Mouse (Mus musculus) heart, postnatal 0 days (tissue): Measurements from ENCODE around the gene Camk1g. TPM values are rescaled to one million over a fixed set of nuclear protein-coding genes. Genes with fewer than 3 reads are reported as not detected.

Experiments used
- ATAC-seq: fragments of 200-750 bp; cut with Nextera tagmentation; 2 replicates; pipeline ENCODE4 v1.8.0; 2017; ENCODE audit warnings: low read depth, moderate number of reproducible peaks, moderate library complexity; ENCODE audit not compliant: insufficient read depth
- DNase-seq: peaks from one replicate; pipeline ENCODE4 v3.0.0-alpha.2; 2016; ENCODE audit warnings: low spot score
- H3K27ac ChIP-seq: fragments of 300-500 bp; sonication (generic); 2 replicates; pipeline ENCODE4 v1.5.1; 2014; ENCODE audit warnings: low read depth, mild to moderate bottlenecking
- H3K27me3 ChIP-seq: fragments of 300-500 bp; sonication (generic); 2 replicates; pipeline ENCODE4 v1.6.1; 2014; ENCODE audit warnings: low read length, mixed read lengths; ENCODE audit not compliant: control insufficient read depth, insufficient read depth
- H3K36me3 ChIP-seq: fragments of 300-500 bp; sonication (generic); replicated peaks from 2 replicates; pipeline ENCODE4 v1.6.1; 2014; ENCODE audit warnings: low read length, mixed read lengths; ENCODE audit not compliant: control insufficient read depth, insufficient read depth
- H3K4me1 ChIP-seq: fragments of 300-500 bp; sonication (generic); 2 replicates; pipeline ENCODE4 v1.6.1; 2014; ENCODE audit warnings: antibody characterized with exemption; ENCODE audit not compliant: control insufficient read depth, insufficient read depth
- H3K4me2 ChIP-seq: fragments of 300-500 bp; sonication (generic); 2 replicates; pipeline ENCODE4 v1.6.1; 2014; ENCODE audit warnings: low read depth, mild to moderate bottlenecking, low read length, moderate library complexity
- H3K4me3 ChIP-seq: fragments of 300-500 bp; sonication (generic); 2 replicates; pipeline ENCODE4 v1.5.1; 2014; ENCODE audit warnings: low read depth, low read length
- H3K9ac ChIP-seq: fragments of 300-500 bp; sonication (generic); replicated peaks from 2 replicates; pipeline ENCODE4 v1.6.1; 2014; ENCODE audit warnings: low read depth, low read length, mixed read lengths
- H3K9me3 ChIP-seq: fragments of 300-500 bp; sonication (generic); replicated peaks from 2 replicates; pipeline ENCODE4 v1.6.1; 2016; ENCODE audit warnings: low read length; ENCODE audit not compliant: control insufficient read depth
- CTCF ChIP-seq: IDR thresholded peaks from 2 replicates; pipeline ENCODE4 v1.5.1; 2016; ENCODE audit warnings: antibody characterized with exemption, control low read depth, low read depth
- EP300 ChIP-seq: IDR thresholded peaks from 2 replicates; pipeline ENCODE4 v1.6.1; 2016; ENCODE audit warnings: antibody characterized with exemption, low read depth
- WGBS: fragments of 180-500 bp; shearing (Covaris S2); extraction: QIAGEN DNeasy Blood & Tissue Kit; methylation state at CpG from one replicate; pipeline ENCODE4 v1.1.7; 2014; 5-methylcytosine and 5-hydroxymethylcytosine counted together
- polyA plus RNA-seq: library from polyadenylated mRNA; unstranded; fragments of >200 nt; fragmentation: Nextera tagmentation; extraction: Ambion mirVana; gene quantifications from 2 replicates; pipeline ENCODE4 v1.2.1, GENCODE M21; 2015
- total RNA-seq: library from RNA; depleted of rRNA; stranded (reverse); fragments of >200 nt; gene quantifications from 2 replicates; pipeline ENCODE4 v1.2.3, GENCODE M21; 2014; ENCODE audit warnings: low replicate concordance

Camk1g gene
- total and polyA plus RNA-seq, 2 experiments from 2014 or later, result 9.7 to 14.3 TPM

DNA sequence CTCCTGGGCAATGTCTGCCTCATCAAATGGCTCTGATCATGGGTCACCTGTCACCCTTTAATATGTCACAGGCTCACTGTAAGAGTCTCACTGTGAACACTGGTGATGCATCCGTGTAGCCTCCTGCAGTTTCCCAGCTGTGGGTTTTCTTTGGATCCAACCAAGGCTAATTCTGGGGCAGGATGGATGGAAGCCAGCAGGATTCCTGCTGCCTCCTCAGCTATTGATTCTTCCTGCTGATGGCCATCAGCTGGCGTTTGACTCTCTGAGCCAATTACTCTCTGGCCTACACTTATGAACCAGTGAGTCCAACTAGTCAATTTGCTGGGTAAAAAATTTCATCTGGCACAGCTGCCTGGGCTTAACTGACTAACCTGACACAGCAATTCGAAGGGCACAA, 10.9 kb downstream of the Camk1g start:
- Histone ChIP-seq H3K4me1 (no peaks in the 10 kb centered on the region), H3K27me3 (no peaks in the 10 kb centered on the region), H3K36me3 (peaks cover 13% of the 10 kb centered on the region; the same call in 1 of the 2 replicates), H3K27ac (no peak overlapping the region), H3K9me3 (no peaks in the 10 kb centered on the region), H3K4me2 (no peak overlapping the region), H3K9ac (no peak overlapping the region), H3K4me3 (no peak overlapping the region)
- 65% methylated on average over 3 of the region's 3 CpGs for WGBS
- TF ChIP-seq CTCF (no peak), EP300 (no peak)
- ATAC-seq, result no peak
- DNase-seq, result no peak

DNA sequence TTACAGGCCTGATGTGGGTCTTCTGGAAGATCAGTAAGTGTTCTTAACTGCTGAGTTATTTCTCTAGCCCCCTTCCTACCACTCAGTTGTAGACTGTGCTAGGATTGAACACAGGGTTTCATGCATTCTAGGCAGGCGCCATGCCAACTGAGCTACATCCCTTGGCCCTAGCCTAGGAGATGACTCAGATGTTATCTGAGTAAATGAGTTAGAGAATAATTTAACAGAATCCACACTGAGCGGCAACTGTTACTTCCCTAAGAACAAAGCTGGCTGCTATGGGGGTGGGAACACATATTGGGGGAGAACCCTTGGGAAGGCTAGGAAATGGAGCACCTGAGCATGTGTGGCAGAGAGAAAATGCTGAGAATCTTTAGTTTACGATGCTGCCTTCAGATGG, 18.5 kb downstream of the Camk1g start:
- H3K27ac ChIP-seq, result no peak overlapping the region
- H3K36me3 ChIP-seq, result peaks cover 49% of the 10 kb centered on the region
- H3K9me3 ChIP-seq, result no peaks in the 10 kb centered on the region
- no peak for TF ChIP-seq CTCF
- no peak for TF ChIP-seq EP300
- no peak overlapping the region for H3K9ac ChIP-seq
- 84% methylated on average over 3 of the region's 3 CpGs for WGBS
- DNase-seq (no peak), ATAC-seq (no peak)
- no peak overlapping the region for H3K4me3 ChIP-seq
- no peak overlapping the region for H3K4me2 ChIP-seq
- H3K27me3 ChIP-seq, result no peaks in the 10 kb centered on the region
- no peaks in the 10 kb centered on the region for H3K4me1 ChIP-seq

DNA sequence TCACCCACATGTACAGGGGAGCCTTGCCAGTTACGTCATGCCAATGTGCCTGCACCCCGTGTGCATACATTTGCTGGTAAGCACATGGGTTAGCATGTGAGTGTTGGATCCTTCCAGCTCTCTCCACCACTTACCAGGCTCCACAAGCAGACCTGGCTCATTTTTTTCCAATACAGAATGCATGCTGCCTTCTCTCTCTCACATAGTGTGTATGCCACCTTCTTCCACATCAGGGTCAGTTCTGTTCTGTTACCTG, 19.6 kb downstream of the Camk1g start:
- DNase-seq (no peak), ATAC-seq (no peak)
- no peak for TF ChIP-seq EP300
- Histone ChIP-seq H3K36me3 (peaks cover 42% of the 10 kb centered on the region), H3K27me3 (no peaks in the 10 kb centered on the region), H3K4me2 (no peak overlapping the region), H3K4me1 (no peaks in the 10 kb centered on the region), H3K4me3 (no peak overlapping the region), H3K9me3 (no peaks in the 10 kb centered on the region), H3K9ac (no peak overlapping the region), H3K27ac (no peak overlapping the region)
- 90% methylated on average over 2 of the region's 2 CpGs for WGBS

DNA sequence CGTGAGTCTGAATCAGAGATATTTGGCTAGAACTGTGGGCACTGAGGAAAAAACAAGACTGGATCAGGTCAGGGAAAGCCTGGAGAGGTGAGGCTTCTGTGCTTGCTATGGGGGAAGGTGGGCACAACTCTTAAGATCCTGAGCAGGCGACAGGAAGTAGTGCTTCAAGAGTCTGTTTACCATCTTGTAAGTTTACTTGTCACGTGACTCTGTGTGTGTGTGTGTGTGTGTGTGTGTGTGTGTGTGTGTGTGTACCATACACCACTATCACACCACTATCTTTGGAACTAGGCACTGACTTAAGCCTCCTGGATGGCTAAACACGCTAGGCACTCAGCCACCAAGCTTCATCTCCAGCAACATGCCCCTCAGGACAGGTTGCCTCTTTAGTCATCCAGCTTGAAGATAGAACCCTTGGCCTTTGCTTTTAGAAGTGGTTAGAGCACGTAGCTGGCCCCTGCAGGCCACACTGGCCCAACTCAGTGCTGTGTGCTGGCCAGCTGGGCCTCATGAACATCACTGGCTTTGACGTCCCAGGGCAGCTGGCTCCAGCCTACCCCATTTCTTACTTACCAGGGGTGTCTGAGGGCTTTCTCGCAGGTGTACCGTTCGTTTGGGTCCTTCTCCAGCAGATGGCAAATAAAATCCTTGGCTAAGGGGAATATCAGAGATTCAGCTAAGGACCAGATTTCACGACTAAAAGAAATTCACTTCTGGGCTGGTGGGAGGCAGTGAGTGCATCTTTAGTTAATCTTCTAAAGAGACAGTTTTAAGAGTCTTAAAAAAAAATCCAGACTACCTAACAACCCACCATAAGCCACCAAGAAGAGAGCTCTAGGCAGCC, 20.2 kb downstream of the Camk1g start:
- ATAC-seq, result no peak
- no peak for DNase-seq
- no peak overlapping the region for H3K27ac ChIP-seq

DNA sequence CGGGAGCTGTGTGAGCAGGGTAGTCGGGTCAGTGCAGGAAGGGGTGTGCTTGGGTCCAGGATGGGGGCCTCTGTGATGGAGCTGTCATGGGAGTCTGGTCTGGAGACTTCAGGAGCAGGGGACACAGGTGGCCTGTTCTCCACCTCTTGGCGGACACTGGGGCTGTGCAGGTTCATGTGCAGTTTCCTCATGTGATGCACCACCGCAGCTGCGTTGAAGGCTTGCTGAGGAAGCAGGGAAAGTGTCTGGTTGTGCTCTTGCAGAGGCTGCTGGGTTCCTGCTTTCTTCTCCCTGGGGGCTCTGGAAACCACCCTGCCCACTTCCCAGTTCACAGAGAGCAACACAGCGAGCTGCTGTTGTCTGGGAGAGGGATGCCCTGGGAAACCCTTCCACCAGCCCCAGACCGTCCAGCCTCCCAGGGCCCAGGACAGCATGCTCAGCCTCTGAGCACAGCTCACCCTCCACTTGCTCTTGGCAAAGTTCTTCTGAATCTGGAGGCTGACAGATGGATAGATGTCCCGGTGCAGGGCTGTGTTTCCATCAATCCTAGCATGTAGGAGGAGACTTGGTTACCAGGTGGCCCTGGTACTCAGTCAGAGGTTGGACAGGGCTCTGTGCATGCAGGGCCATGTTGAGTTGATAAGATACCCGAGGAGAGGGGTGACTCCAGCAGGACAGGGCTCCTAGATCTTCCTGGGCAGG, 21.7 kb downstream of the Camk1g start:
- 70% methylated on average over 9 of the region's 9 CpGs for WGBS
- H3K9ac ChIP-seq, result no peak overlapping the region
- H3K9me3 ChIP-seq, result no peaks in the 10 kb centered on the region
- no peak overlapping the region for H3K27ac ChIP-seq
- TF ChIP-seq CTCF (no peak), EP300 (no peak)
- H3K36me3 ChIP-seq, result peaks cover 28% of the 10 kb centered on the region
- H3K4me3 ChIP-seq, result no peak overlapping the region
- H3K27me3 ChIP-seq, result no peaks in the 10 kb centered on the region
- ATAC-seq (no peak), DNase-seq (no peak)
- no peak overlapping the region for H3K4me2 ChIP-seq
- H3K4me1 ChIP-seq, result no peaks in the 10 kb centered on the region

More for the DNA sequence above, 20.2 kb downstream of the Camk1g start:
- no peak overlapping the region for H3K4me3 ChIP-seq
- peaks cover 42% of the 10 kb centered on the region for H3K36me3 ChIP-seq
- H3K4me1 ChIP-seq, result no peaks in the 10 kb centered on the region
- no peak overlapping the region for H3K4me2 ChIP-seq
- WGBS, result 76% methylated on average over 10 of the region's 10 CpGs
- H3K9ac ChIP-seq, result no peak overlapping the region
- no peak for TF ChIP-seq EP300
- TF ChIP-seq CTCF, result no peak
- no peaks in the 10 kb centered on the region for H3K9me3 ChIP-seq
- H3K27me3 ChIP-seq, result no peaks in the 10 kb centered on the region
